Mouse (Mus musculus): ENCODE measurements at regions not wholly inside any gene's neighbourhood (a gene's known extent, or its start where the extent isn't known, plus 50 kb on each side); places are given as distances from the start of the nearest gene placed in this dataset.

DNA sequence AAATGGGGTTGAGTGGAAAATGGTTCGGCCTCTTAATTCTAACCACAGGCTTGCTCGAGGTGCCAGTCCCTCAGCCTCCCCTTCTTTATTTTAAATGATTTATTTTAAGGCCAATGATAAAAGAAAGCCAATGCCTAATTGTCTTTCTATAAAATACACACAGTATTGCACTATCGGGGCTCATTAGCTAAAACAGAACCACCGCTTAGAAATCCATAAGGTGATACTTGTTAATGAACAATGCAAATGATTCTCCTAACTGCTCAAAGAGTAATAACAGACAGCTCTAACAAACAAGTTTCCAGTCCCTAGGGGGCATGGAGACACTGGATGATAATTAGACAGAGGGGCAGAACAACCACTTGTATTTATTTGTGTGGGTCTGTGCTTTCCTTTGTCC, 58.8 kb downstream of the Emx2 start:
- TF ChIP-seq CTCF (IDR thresholded peaks at IDR 0.05; ENCODE audit: low read depth), result no peak
- no peak for TF ChIP-seq EP300 (optimal IDR thresholded peaks at IDR 0.05)

Measured in stomach, postnatal 0 days (tissue).